Mouse (Mus musculus) neutrophil, adult 65 days (primary cell): Measurements from ENCODE around the gene Gm3696. TPM values are rescaled to one million over a fixed set of nuclear protein-coding genes. Genes with fewer than 3 reads are reported as not detected.

Experiments used
- total RNA-seq: library from RNA; stranded (reverse); gene quantifications from 2 replicates; pipeline ENCODE4 v1.2.4, GENCODE M21; 2023

The Gm3696 gene
- total RNA-seq, result not detected in 2 replicates

GRCm38 (mm10) chr14:7100521-7100920 lies at the start of gene Gm3696:
TSS of gene Gm3696 (minus strand) at chr14:7100621.

GRCm38 (mm10) chr14:7125312-7125711 lies 24.9 kb upstream of the Gm3696 start, which contains the start of gene Gm6676:
TSS of gene Gm6676 (minus strand) at chr14:7125412.

GRCm38 (mm10) chr14:7044870-7045269 lies 55.6 kb downstream of the Gm3696 start, which contains the start of gene Gm3685:
TSS of gene Gm3685 (minus strand) at chr14:7044970.

Other genes with a start within 250 kb of the Gm3696 start
- not detected in 2 replicates for gene Gm3667, start 210.7 kb downstream of the Gm3696 start, total RNA-seq
- not detected in 2 replicates for gene Gm6356, start 126.8 kb downstream of the Gm3696 start, total RNA-seq
- not detected in 2 replicates for gene Gm10406, start 73.2 kb downstream of the Gm3696 start, total RNA-seq
- not detected in 2 replicates for gene Gm3685, start 55.7 kb downstream of the Gm3696 start, total RNA-seq
- not detected in 2 replicates for gene Gm6676, start 24.8 kb upstream of the Gm3696 start, total RNA-seq
- gene Gm3512, start 73.9 kb upstream of the Gm3696 start, total RNA-seq, result not detected in 2 replicates
- not detected in 2 replicates for gene Gm16434, start 93.9 kb upstream of the Gm3696 start, total RNA-seq
- not detected in 2 replicates for gene Gm3727, start 164.1 kb upstream of the Gm3696 start, total RNA-seq
- gene Gm3739, start 214.4 kb upstream of the Gm3696 start, total RNA-seq, result not detected in 2 replicates
- not detected in 2 replicates for gene Gm5797, start 231.8 kb upstream of the Gm3696 start, total RNA-seq